ENCODE assay signal across 11 mouse cellular contexts in genomic region chr17:62789291-62790290, GRCm38 (mm10).
DNase-seq lines count a peak whose midpoint lies in the region; ATAC-seq and TF ChIP-seq lines count a peak whose summit lies in the region.
"Had no signal": no experiment of that assay in that cellular context is flagged by ENCODE, and none has a peak within 500 bp of the region (broad histone marks: within the 10 kb centered on the region; RNA-seq: fewer than 3 reads in every experiment).

No protein-coding gene starts in this region.

- peaks cover 40% of the 10 kb centered on the region for H3K27me3 ChIP-seq in forebrain, embryonic 12.5 days
- H3K27me3 ChIP-seq in forebrain, embryonic 11.5 days (ENCODE audit: control insufficient read depth, insufficient read depth, low read length): peaks cover 14% of the 10 kb centered on the region; the same call in 1 of the 2 replicates
- H3K27me3 ChIP-seq in kidney, embryonic 16.5 days (ENCODE audit: insufficient read depth, low read length): no peaks in the 10 kb centered on the region
- H3K27me3 ChIP-seq in ES-Bruce4 (ENCODE audit: control insufficient read depth, insufficient read depth, low read length, poor library complexity, severe bottlenecking): peaks cover 2% of the 10 kb centered on the region; the same call in 1 of the 2 replicates
- no peaks in the 10 kb centered on the region for H3K27me3 ChIP-seq in forebrain, embryonic 16.5 days (replicated peaks; ENCODE audit: control insufficient read depth, insufficient read depth, low read length)

- H3K36me3 ChIP-seq in forebrain, embryonic 12.5 days (replicated peaks): no peaks in the 10 kb centered on the region
- no peaks in the 10 kb centered on the region for H3K36me3 ChIP-seq in forebrain, embryonic 11.5 days (ENCODE audit: control insufficient read depth, insufficient read depth, low read length)
- no peaks in the 10 kb centered on the region for H3K36me3 ChIP-seq in kidney, embryonic 16.5 days (ENCODE audit: insufficient read depth, low read length)
- H3K36me3 ChIP-seq in ES-Bruce4 (ENCODE audit: control insufficient read depth, insufficient read depth, low read length, poor library complexity, severe bottlenecking): no peaks in the 10 kb centered on the region
- no peaks in the 10 kb centered on the region for H3K36me3 ChIP-seq in forebrain, embryonic 16.5 days (ENCODE audit: control insufficient read depth, insufficient read depth)

- no peaks in the 10 kb centered on the region for H3K9me3 ChIP-seq in forebrain, embryonic 12.5 days
- H3K9me3 ChIP-seq in forebrain, embryonic 11.5 days (ENCODE audit: control insufficient read depth, low read length): no peaks in the 10 kb centered on the region
- H3K9me3 ChIP-seq in kidney, embryonic 16.5 days (ENCODE audit: low read length): no peaks in the 10 kb centered on the region
- H3K9me3 ChIP-seq in ES-Bruce4 (replicated peaks; ENCODE audit: control insufficient read depth, insufficient read depth, low read length, poor library complexity, severe bottlenecking): no peaks in the 10 kb centered on the region
- no peaks in the 10 kb centered on the region for H3K9me3 ChIP-seq in forebrain, embryonic 16.5 days (ENCODE audit: control insufficient read depth, low read length)

- H3K27ac ChIP-seq in forebrain, embryonic 12.5 days: no peak overlapping the region
- H3K27ac ChIP-seq in forebrain, embryonic 11.5 days (ENCODE audit: low read depth, low read length): no peak overlapping the region
- H3K27ac ChIP-seq in kidney, embryonic 16.5 days (ENCODE audit: low read length): peak overlapping the region; percentile 19; the same call in 1 of the 2 replicates
- 0 out of 2 replicates have a peak overlapping the region, but pooled peaks have one; percentile 19 for H3K27ac ChIP-seq in ES-Bruce4 (ENCODE audit: insufficient read depth, low read length)
- no peak overlapping the region for H3K27ac ChIP-seq in forebrain, embryonic 16.5 days (ENCODE audit: low read length)

- H3K9ac ChIP-seq in forebrain, embryonic 12.5 days: no peak overlapping the region
- H3K9ac ChIP-seq in forebrain, embryonic 11.5 days (ENCODE audit: low read length): no peak overlapping the region
- H3K9ac ChIP-seq in kidney, embryonic 16.5 days (replicated peaks; ENCODE audit: low read length): no peak overlapping the region
- no peak overlapping the region for H3K9ac ChIP-seq in ES-Bruce4 (ENCODE audit: low read depth, poor library complexity, severe bottlenecking)
- no peak overlapping the region for H3K9ac ChIP-seq in forebrain, embryonic 16.5 days (replicated peaks; ENCODE audit: low read depth, low read length)

- H3K4me2 ChIP-seq in forebrain, embryonic 12.5 days: peak overlapping the region; percentile 19; the same call in 1 of the 2 replicates
- no peak overlapping the region for H3K4me2 ChIP-seq in forebrain, embryonic 11.5 days (ENCODE audit: low read depth, low read length, severe bottlenecking)
- no peak overlapping the region for H3K4me2 ChIP-seq in kidney, embryonic 16.5 days (replicated peaks; ENCODE audit: low read depth, low read length)
- H3K4me2 ChIP-seq in forebrain, embryonic 16.5 days (ENCODE audit: low read length): peak overlapping the region; percentile 16

- H3K4me3 ChIP-seq in forebrain, embryonic 12.5 days (replicated peaks): no peak overlapping the region
- no peak overlapping the region for H3K4me3 ChIP-seq in forebrain, embryonic 11.5 days (ENCODE audit: low read depth, low read length)
- H3K4me3 ChIP-seq in kidney, embryonic 16.5 days (ENCODE audit: low read length): no peak overlapping the region
- no peak overlapping the region for H3K4me3 ChIP-seq in ES-Bruce4 (ENCODE audit: low read depth, low read length)
- H3K4me3 ChIP-seq in forebrain, embryonic 16.5 days (replicated peaks; ENCODE audit: low read length): no peak overlapping the region

- WGBS in forebrain, embryonic 12.5 days: 15% methylated on average over 15 of the region's 15 CpGs
- WGBS in forebrain, embryonic 11.5 days: 16% methylated on average over 15 of the region's 15 CpGs
- WGBS in kidney, embryonic 16.5 days: 61% methylated on average over 15 of the region's 15 CpGs
- WGBS in forebrain, embryonic 16.5 days: 14% methylated on average over 15 of the region's 15 CpGs

- peaks cover 51% of the 10 kb centered on the region for H3K4me1 ChIP-seq in forebrain, embryonic 12.5 days
- peaks cover 18% of the 10 kb centered on the region for H3K4me1 ChIP-seq in forebrain, embryonic 11.5 days (replicated peaks; ENCODE audit: control insufficient read depth, insufficient read depth, low read length)
- H3K4me1 ChIP-seq in kidney, embryonic 16.5 days (ENCODE audit: insufficient read depth, low read length): peaks cover 27% of the 10 kb centered on the region
- H3K4me1 ChIP-seq in ES-Bruce4 (ENCODE audit: control insufficient read depth, insufficient read depth, low read length): peaks cover 1% of the 10 kb centered on the region
- H3K4me1 ChIP-seq in forebrain, embryonic 16.5 days (replicated peaks; ENCODE audit: control insufficient read depth, insufficient read depth, low read length): peaks cover 21% of the 10 kb centered on the region

- no peak for TF ChIP-seq CTCF in ES-Bruce4 (IDR thresholded peaks at IDR 0.05; ENCODE audit: low read depth, low read length)

- ATAC-seq in forebrain, embryonic 12.5 days (ENCODE audit: low FRiP score): no peak
- no peak for ATAC-seq in forebrain, embryonic 11.5 days (replicated peaks; ENCODE audit: low FRiP score)
- ATAC-seq in kidney, embryonic 16.5 days (ENCODE audit: low FRiP score, low TSS enrichment): no peak
- no peak for ATAC-seq in forebrain, embryonic 16.5 days
- no peak for ATAC-seq in granulocyte monocyte progenitor cell, adult 5-6 weeks (replicated peaks; ENCODE audit: poor library complexity, severe bottlenecking)

- DNase-seq in forebrain, embryonic 11.5 days (ENCODE audit: low spot score): no peak
- DNase-seq in kidney, postnatal 4 days: no peak
- no peak for DNase-seq in gastrocnemius, postnatal 4 days (ENCODE audit: low spot score in 2 of 2)
- DNase-seq: cerebellum, adult 11 months; lung, postnatal 14 days; right cerebral cortex, adult 18-20 months had no signal

- no peak for TF ChIP-seq EP300 in ES-Bruce4 (IDR thresholded peaks at IDR 0.05; ENCODE audit: insufficient read depth, low read depth, low read length)

- no peak for TF ChIP-seq POLR2A in ES-Bruce4 (IDR thresholded peaks at IDR 0.05; ENCODE audit: insufficient read depth, low read length)

Comparison
In these comparisons a context has a peak if more than half of its experiments do, and no peak if none do; other contexts are left out.
1. H3K4me2 ChIP-seq: peak in forebrain, embryonic 12.5 days (single experiment) and forebrain, embryonic 16.5 days (single experiment); none in forebrain, embryonic 11.5 days (single experiment) and kidney, embryonic 16.5 days (single experiment).
2. H3K27ac ChIP-seq: peak in kidney, embryonic 16.5 days (single experiment) and ES-Bruce4 (single experiment); none in forebrain, embryonic 12.5 days (single experiment), forebrain, embryonic 11.5 days (single experiment) and forebrain, embryonic 16.5 days (single experiment).